Mouse (Mus musculus) heart, postnatal 10 days (tissue): ENCODE results near the gene Spag7. TPM values are rescaled to one million over a fixed set of nuclear protein-coding genes. Genes with fewer than 3 reads are reported as not detected.

ENCODE experiments used
- DNase-seq, 2 experiments: peaks; one replicate each; pipeline ENCODE4 v3.0.0; 2021
- intact Hi-C: fragments of 180-260 bp; cut with DNase I; formaldehyde crosslinking; loops from one replicate; pipeline ENCODE4 v1.15.1; 2025
- total RNA-seq, 2 experiments: library from RNA; stranded (reverse); gene quantifications; 2 replicates each; pipeline ENCODE4 v1.2.3; 2021

Gene Spag7
- total RNA-seq, 2 experiments from 2014 or later: 86.0 to 88.2 TPM

- intact Hi-C loops: no loop called here
- no peak for DNase-seq
Observed at GRCm38 (mm10) chr11:70658521-70658920, 10.7 kb downstream of the Spag7 start.

GRCm38 (mm10) chr11:70657991-70658390, 11.2 kb downstream of the Spag7 start:
- intact Hi-C loops: loop anchor here (1.0 kb wide), 1 partner anchor 9 kb away; no protein-coding TSS in a partner anchor
- no peak for DNase-seq

- DNase-seq: peak in 1 of 2 experiments; percentile 53
- intact Hi-C loops: loop anchor here (1.0 kb wide), 1 partner anchor 10 kb away; no protein-coding TSS in a partner anchor
Observed at GRCm38 (mm10) chr11:70657573-70657972, 11.6 kb downstream of the Spag7 start.

- intact Hi-C loops: loop anchor here (1.0 kb wide), 1 partner anchor 10 kb away; no protein-coding TSS in a partner anchor
- DNase-seq: peak; percentile 72 to 81
Observed at GRCm38 (mm10) chr11:70656964-70657363, 12.3 kb downstream of the Spag7 start, which contains the start of gene Eno3. Gene Eno3, plus strand, starts transcription at chr11:70657202.

- intact Hi-C loops: no loop called here
- peak; percentile 90 to 92 for DNase-seq
Observed at GRCm38 (mm10) chr11:70656456-70656927, 12.7 kb downstream of the Spag7 start.

- peak; percentile 82 to 83 for DNase-seq
- intact Hi-C loops: no loop called here
Observed at GRCm38 (mm10) chr11:70655571-70656455, 13.4 kb downstream of the Spag7 start.

- DNase-seq: peak; percentile 90 to 92
- intact Hi-C loops: no loop called here
Observed at GRCm38 (mm10) chr11:70654923-70655570, 14.2 kb downstream of the Spag7 start.

GRCm38 (mm10) chr11:70654198-70654922, 14.9 kb downstream of the Spag7 start, which contains the start of gene Pfn1:
Gene Pfn1, minus strand, starts transcription at chr11:70654644.
- intact Hi-C loops: no loop called here
- peak; percentile 78 for DNase-seq

GRCm38 (mm10) chr11:70653345-70654197, 15.6 kb downstream of the Spag7 start:
- intact Hi-C loops: no loop called here
- peak; percentile 75 to 76 for DNase-seq

- intact Hi-C loops: no loop called here
Observed at GRCm38 (mm10) chr11:70652884-70653344, 16.3 kb downstream of the Spag7 start.

GRCm38 (mm10) chr11:70652029-70652883, 17.0 kb downstream of the Spag7 start:
- intact Hi-C loops: no loop called here
- DNase-seq: peak in 1 of 2 experiments; percentile 32

More at GRCm38 (mm10) chr11:70652884-70653344, 16.3 kb downstream of the Spag7 start:
- DNase-seq: peak in 1 of 2 experiments; percentile 32

- intact Hi-C loops: no loop called here
- DNase-seq: peak in 1 of 2 experiments; percentile 12
Observed at GRCm38 (mm10) chr11:70651391-70651790, 17.8 kb downstream of the Spag7 start.

GRCm38 (mm10) chr11:70650322-70651175, 18.7 kb downstream of the Spag7 start:
- DNase-seq: no peak
- intact Hi-C loops: no loop called here

GRCm38 (mm10) chr11:70649185-70649734, 20.0 kb downstream of the Spag7 start:
- intact Hi-C loops: no loop called here

GRCm38 (mm10) chr11:70648512-70648911, 20.7 kb downstream of the Spag7 start:
- no peak for DNase-seq
- intact Hi-C loops: no loop called here

More at GRCm38 (mm10) chr11:70649185-70649734, 20.0 kb downstream of the Spag7 start:
- DNase-seq: no peak

- intact Hi-C loops: loop anchor here (2.0 kb wide), 1 partner anchor 53 kb away; the partner anchor contains the start of genes Inca1 and Kif1c
- DNase-seq: peak in 1 of 2 experiments; percentile 47
Observed at GRCm38 (mm10) chr11:70647716-70648420, 21.3 kb downstream of the Spag7 start.
